Mouse (Mus musculus): ENCODE data around the gene Ppt2.

DNA sequence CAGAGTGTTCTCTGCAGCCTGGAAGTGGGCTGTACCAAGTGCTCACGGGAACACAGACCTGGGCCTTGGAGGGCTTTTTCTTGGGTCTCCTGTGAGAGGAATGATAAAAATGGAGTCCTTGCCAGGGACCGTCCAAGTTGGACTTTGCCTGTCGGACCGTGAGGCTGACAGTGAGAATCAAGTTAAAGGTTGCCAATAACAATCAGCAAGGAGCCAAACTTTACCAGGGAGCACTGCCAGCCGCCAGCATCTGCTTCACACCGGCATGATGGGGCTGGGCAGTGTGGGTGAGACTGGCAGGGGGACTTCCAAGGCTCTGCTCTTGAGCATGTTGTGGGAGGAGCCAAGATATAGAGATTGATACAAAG, 47.8 kb upstream of the Ppt2 start:
- TF ChIP-seq CTCF (IDR thresholded peaks at IDR 0.05): no peak
- no peak for TF ChIP-seq EP300 (IDR thresholded peaks at IDR 0.05)
